Mouse (Mus musculus) kidney, postnatal 0 days (tissue): ENCODE data around the gene Pgc. TPM values are rescaled to one million over a fixed set of nuclear protein-coding genes. Genes with fewer than 3 reads are reported as not detected.

Experiments used
- ATAC-seq: fragments of 200-750 bp; cut with Nextera tagmentation; replicated peaks from 2 replicates; pipeline ENCODE4 v1.8.0; 2017; ENCODE audit warnings: low read depth, moderate number of reproducible peaks, moderate TSS enrichment, moderate library complexity; ENCODE audit not compliant: low FRiP score
- DNase-seq: peaks from one replicate; pipeline ENCODE4 v3.0.0-alpha.2; 2016; ENCODE audit warnings: low spot score
- H3K27ac ChIP-seq: fragments of 300-500 bp; sonication (generic); 2 replicates; pipeline ENCODE4 v1.5.1; 2014; ENCODE audit warnings: mild to moderate bottlenecking
- H3K27me3 ChIP-seq: fragments of 300-500 bp; sonication (generic); 2 replicates; pipeline ENCODE4 v1.6.1; 2014; ENCODE audit warnings: low read length, mixed read lengths; ENCODE audit not compliant: insufficient read depth
- H3K36me3 ChIP-seq: fragments of 300-500 bp; sonication (generic); 2 replicates; pipeline ENCODE4 v1.6.1; 2014; ENCODE audit warnings: low read length, mixed read lengths; ENCODE audit not compliant: insufficient read depth
- H3K4me1 ChIP-seq: fragments of 300-500 bp; sonication (generic); replicated peaks from 2 replicates; pipeline ENCODE4 v1.6.1; 2014; ENCODE audit warnings: antibody characterized with exemption, low read length, mixed read lengths; ENCODE audit not compliant: insufficient read depth
- H3K4me2 ChIP-seq: fragments of 300-500 bp; sonication (generic); 2 replicates; pipeline ENCODE4 v1.6.1; 2014; ENCODE audit warnings: mild to moderate bottlenecking, low read length, moderate library complexity, mixed read lengths
- H3K4me3 ChIP-seq: fragments of 300-500 bp; sonication (generic); replicated peaks from 2 replicates; pipeline ENCODE4 v1.5.1; 2014; ENCODE audit warnings: low read depth, low read length
- H3K9ac ChIP-seq: fragments of 300-500 bp; sonication (generic); 2 replicates; pipeline ENCODE4 v1.6.1; 2014; ENCODE audit warnings: low read depth, low read length
- H3K9me3 ChIP-seq: fragments of 300-500 bp; sonication (generic); replicated peaks from 2 replicates; pipeline ENCODE4 v1.6.1; 2016; ENCODE audit warnings: low read length, inconsistent platforms, mixed read lengths
- CTCF ChIP-seq: IDR thresholded peaks from 2 replicates; pipeline ENCODE4 v1.5.1; 2016; ENCODE audit warnings: antibody characterized with exemption, low read depth, mild to moderate bottlenecking, moderate library complexity
- WGBS: fragments of 180-500 bp; shearing (Covaris S2); extraction: QIAGEN DNeasy Blood & Tissue Kit; methylation state at CpG from one replicate; pipeline ENCODE4 v1.1.7; 2014; 5-methylcytosine and 5-hydroxymethylcytosine counted together
- polyA plus RNA-seq: library from polyadenylated mRNA; unstranded; fragments of >200 nt; fragmentation: Nextera tagmentation; extraction: Ambion mirVana; gene quantifications from 2 replicates; pipeline ENCODE4 v1.2.1, GENCODE M21; 2015

Pgc gene
- polyA plus RNA-seq, 1 experiment from 2014 or later, result 0.08 TPM

DNA sequence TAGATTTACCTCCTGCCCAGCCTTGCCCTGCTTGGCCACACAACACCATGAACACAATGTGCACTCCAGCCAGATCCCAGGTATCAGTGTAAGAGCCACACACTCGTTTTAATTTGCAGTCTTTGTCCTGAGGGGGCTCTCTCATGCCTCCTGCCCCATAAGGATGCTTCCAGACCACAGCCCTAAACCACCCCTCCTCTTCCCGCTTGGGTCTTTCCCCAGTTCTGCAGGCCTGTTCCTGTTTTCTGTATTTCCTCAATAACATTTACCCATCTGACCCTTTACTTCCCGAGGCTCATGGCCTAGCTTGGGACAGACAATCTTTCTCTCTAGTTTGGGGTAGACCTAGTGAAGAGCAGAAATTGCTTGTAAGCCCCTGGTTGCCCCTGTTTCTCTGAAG is 11.6 kb upstream of the Pgc start:
- Histone ChIP-seq H3K4me3 (no peak overlapping the region), H3K9ac (no peak overlapping the region), H3K27me3 (no peaks in the 10 kb centered on the region), H3K27ac (no peak overlapping the region), H3K4me2 (no peak overlapping the region), H3K9me3 (no peaks in the 10 kb centered on the region), H3K4me1 (no peaks in the 10 kb centered on the region), H3K36me3 (no peaks in the 10 kb centered on the region)
- no peak for TF ChIP-seq CTCF
- DNase-seq (no peak), ATAC-seq (no peak)
- WGBS, result 67% methylated on average over 3 of the region's 3 CpGs

DNA sequence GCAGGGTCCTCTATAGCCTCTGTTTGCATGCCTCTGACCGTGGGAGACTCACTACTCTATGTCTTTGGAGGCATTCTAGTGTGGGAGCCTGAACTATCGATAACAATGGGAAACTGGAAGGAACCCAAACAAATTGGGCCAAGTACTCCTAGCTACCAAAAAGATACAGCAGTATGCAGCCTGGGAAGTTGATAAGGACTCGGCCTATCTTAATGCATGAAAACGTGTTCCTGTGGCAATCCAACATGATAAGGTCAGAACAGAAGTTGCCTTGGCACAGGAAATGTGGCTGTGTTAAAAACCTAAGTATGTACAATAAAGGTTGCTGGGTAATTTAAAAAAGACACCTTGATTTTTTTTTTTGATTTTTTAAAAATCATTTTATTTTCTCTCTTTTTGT is 5.5 kb upstream of the Pgc start:
- H3K27me3 ChIP-seq, result no peaks in the 10 kb centered on the region
- no peaks in the 10 kb centered on the region for H3K9me3 ChIP-seq
- no peak overlapping the region for H3K4me3 ChIP-seq
- H3K4me1 ChIP-seq, result no peaks in the 10 kb centered on the region
- ATAC-seq (no peak), DNase-seq (no peak)
- H3K4me2 ChIP-seq, result no peak overlapping the region
- H3K9ac ChIP-seq, result no peak overlapping the region
- no peaks in the 10 kb centered on the region for H3K36me3 ChIP-seq
- no peak overlapping the region for H3K27ac ChIP-seq
- TF ChIP-seq CTCF, result no peak
- 81% methylated on average over 4 of the region's 4 CpGs for whole genome bisulfite sequencing

DNA sequence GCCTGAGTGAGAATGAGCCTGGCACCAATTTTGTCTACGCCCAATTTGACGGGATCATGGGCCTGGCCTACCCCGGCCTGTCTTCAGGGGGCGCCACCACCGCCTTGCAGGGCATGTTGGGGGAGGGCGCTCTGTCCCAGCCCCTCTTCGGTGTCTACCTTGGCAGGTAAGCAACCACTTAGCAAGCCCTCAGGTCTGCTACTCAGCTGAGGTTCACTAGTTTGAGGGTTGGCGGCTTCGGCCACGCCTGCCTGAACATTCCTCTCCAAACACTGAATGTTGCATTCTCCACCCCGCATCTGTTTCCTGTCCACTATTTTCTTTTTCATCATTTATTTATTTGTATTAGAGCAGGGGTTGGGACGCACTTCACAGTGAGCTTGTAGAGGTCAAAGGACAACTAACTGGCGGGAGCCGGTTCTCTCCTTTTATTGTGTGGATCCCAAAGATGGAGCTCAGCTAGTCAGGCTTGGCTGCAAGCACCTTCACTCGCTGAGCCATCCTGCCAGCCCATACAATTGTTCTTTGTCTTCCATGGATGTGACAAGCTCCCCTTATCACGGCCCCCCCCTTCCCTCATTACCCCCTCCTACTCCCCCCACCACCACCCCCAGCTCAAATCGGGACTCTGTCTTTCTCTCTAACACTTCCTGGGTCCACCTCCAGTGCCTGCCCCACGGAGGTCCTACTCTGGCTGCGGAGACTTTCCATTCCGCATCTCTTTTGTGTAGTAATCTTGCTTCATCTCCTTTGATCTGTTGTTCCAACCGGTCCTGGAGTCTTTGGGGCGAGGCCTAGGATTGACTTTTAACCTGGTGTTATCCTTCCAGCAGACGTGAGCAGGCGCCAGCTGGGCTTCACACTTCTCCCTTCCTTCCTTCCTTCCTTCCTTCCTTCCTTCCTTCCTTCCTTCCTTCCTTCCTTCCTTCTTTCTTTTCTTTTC is 4.3 kb downstream of the Pgc start:
- WGBS, result 44% methylated on average over 24 of the region's 24 CpGs
- H3K27me3 ChIP-seq, result no peaks in the 10 kb centered on the region
- H3K27ac ChIP-seq, result no peak overlapping the region
- ATAC-seq (peak; percentile 60), DNase-seq (peak; percentile 61)
- no peaks in the 10 kb centered on the region for H3K36me3 ChIP-seq
- no peak overlapping the region for H3K9ac ChIP-seq
- H3K4me2 ChIP-seq, result no peak overlapping the region
- H3K4me3 ChIP-seq, result no peak overlapping the region
- TF ChIP-seq CTCF, result peak; percentile 47
- no peaks in the 10 kb centered on the region for H3K4me1 ChIP-seq
- no peaks in the 10 kb centered on the region for H3K9me3 ChIP-seq

DNA sequence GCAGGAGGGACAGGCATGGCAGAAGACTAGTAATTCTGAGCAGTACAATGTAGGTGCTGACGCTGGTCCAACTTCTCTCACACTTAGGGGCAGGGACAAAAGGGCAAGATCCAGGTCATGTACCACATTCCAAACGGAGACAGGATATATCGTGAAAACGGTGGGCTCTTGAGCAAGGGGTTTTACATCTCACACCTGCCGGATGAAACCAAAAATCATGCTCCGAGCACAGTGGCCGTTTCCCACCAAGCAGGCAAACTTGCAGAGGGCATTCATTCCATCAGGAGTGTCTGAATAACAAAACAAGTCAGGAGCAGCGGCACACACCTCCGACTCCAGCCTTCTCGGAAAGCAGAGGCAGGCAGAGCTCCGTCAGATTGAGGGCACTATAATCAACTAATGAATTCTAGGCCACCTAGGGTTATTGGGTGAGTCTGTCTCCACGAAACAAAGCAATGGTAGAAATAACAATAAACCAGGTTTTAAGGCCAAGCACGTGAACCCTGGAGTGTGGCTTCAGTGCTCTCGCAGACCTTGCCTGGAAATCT is 9.0 kb downstream of the Pgc start:
- no peak overlapping the region for H3K9ac ChIP-seq
- no peaks in the 10 kb centered on the region for H3K36me3 ChIP-seq
- no peak overlapping the region for H3K27ac ChIP-seq
- H3K4me1 ChIP-seq, result peaks cover 13% of the 10 kb centered on the region
- no peaks in the 10 kb centered on the region for H3K9me3 ChIP-seq
- DNase-seq (no peak), ATAC-seq (no peak)
- H3K4me3 ChIP-seq, result no peak overlapping the region
- no peaks in the 10 kb centered on the region for H3K27me3 ChIP-seq
- H3K4me2 ChIP-seq, result no peak overlapping the region
- 71% methylated on average over 14 of the region's 14 CpGs for WGBS
- no peak for TF ChIP-seq CTCF

- no peaks in the 10 kb centered on the region for H3K36me3 ChIP-seq
- peak within 1 kb of the TSS; percentile 87 for H3K27ac ChIP-seq
- H3K27me3 ChIP-seq, result no peaks in the 10 kb centered on the region
- TF ChIP-seq CTCF, result peak; percentile 96
- H3K4me3 ChIP-seq, result peak within 1 kb of the TSS; percentile 66
- peak within 1 kb of the TSS; percentile 65 for H3K4me2 ChIP-seq
- under 1% methylated on average over 39 of the region's 47 CpGs for WGBS
- ATAC-seq (peak; percentile 53), DNase-seq (peak; percentile 96)
- peaks cover 13% of the 10 kb centered on the region for H3K4me1 ChIP-seq
- no peaks in the 10 kb centered on the region for H3K9me3 ChIP-seq
- peak within 1 kb of the TSS; percentile 77 for H3K9ac ChIP-seq
Measured at GRCm38 (mm10) chr17:47736856-47737255, 10.2 kb downstream of the Pgc start, which contains the start of gene Tfeb. Tfeb (plus strand) TSS chr17:47737030.

DNA sequence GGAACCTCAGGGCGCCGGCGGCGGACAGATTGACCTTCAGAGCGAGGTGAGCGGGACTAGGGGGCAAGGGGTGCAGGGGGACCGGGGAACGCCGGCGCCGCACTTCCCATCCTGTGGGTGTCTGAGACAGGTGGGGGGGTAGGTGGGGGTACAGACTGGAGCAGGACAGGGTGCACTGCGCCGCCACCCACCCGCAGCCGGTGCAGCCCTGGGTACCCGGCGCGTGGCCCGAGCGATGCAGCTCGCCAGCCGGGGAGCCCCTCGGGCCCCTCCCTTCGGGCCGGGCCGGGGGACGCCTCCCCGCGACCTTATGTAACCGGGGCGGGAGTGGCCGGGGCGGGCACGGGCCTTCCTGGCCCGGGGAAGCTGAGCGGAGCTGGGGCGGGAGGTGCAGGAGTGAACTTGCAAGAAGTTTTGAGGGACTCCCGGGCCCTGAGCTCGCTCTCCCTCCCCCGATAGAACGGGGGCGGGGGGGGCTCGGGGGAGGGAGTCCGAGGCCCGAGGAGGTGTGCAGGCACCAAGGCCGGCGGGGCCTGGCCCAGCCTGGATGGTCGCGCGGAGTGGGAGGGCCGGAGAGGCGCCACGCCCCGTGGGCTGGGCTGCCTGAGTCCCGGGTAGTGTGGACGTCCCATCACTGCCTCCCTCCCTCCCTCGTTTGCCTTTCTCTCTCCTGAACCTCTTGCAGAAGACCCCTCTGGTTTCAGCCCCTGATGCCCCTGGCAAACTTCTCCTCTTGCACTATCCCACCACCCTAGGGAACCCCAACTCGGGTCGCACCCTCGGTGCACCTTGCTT is 10.8 kb downstream of the Pgc start:
- Histone ChIP-seq H3K9me3 (no peaks in the 10 kb centered on the region), H3K4me1 (peaks cover 13% of the 10 kb centered on the region), H3K4me3 (peak overlapping the region; percentile 66), H3K36me3 (no peaks in the 10 kb centered on the region), H3K9ac (peak overlapping the region; percentile 77), H3K4me2 (peak overlapping the region; percentile 65), H3K27me3 (no peaks in the 10 kb centered on the region), H3K27ac (peak overlapping the region; percentile 87)
- DNase-seq (peak; percentile 88), ATAC-seq (peak; percentile 89)
- TF ChIP-seq CTCF, result no peak
- under 1% methylated on average over 40 of the region's 60 CpGs for WGBS
